Mouse (Mus musculus): ENCODE measurements around the gene Mypn.
A peak's percentile ranks its signal among the peaks of the same experiment; 100 is the strongest.

The Mypn gene

DNA sequence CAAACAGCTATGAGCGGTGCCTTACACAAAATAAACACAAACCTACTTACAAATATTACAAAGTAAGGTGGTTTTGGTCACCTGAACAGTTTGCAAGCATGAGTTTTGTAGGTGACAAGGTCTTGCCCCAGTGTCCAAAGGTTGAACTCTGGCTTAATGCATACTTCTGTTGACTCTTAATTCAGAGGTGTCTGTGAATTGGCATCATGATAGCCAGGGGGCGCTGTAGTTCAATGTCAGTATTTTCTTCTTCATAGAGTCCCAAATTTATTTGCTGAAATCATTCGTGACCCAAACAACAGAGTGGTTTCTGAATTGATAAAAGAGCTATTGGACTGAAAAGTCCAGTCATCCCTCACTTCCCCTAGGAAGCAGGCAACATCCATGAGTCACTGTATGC lies 50.2 kb downstream of the Mypn start:
- peak; percentile 84 for DNase-seq

DNA sequence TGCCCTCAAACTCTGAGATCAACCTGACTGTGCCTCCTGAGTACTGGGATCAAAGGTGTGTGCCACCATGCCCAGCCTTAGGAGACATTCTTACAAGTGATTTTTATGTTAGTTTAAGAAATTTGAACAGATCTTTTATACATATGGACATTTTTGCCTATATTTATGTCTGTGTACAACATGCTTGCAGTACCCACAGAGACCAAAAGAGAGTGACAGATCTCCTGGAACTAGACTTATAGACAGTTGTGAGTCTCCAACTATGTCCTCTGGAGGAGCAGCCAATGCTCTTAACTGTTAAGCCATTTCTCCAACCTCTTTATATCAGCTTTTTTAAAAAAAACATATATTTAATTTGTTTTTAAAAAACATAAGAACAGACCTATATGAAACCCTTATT lies 51.4 kb downstream of the Mypn start:
- DNase-seq = no peak

DNA sequence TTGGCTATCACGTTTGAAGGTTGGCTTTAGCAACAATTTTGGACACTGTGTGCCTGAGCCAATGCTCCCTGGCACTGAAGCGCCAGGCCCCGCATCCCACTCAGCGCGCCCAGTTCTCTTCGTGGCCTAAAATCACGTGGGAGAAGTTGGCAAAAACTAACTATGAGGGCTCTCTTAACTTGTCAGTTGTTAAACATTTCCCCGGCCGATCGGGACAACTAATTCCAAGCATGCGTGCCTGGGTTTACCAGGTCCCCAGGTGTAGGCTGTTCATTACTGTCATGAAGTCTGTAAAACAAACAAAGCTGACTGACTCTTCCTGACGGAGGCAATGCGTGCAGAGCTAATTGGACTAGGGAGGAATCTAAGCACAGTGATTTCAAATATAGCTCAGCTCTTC lies 61.1 kb downstream of the Mypn start:
- DNase-seq = no peak

DNA sequence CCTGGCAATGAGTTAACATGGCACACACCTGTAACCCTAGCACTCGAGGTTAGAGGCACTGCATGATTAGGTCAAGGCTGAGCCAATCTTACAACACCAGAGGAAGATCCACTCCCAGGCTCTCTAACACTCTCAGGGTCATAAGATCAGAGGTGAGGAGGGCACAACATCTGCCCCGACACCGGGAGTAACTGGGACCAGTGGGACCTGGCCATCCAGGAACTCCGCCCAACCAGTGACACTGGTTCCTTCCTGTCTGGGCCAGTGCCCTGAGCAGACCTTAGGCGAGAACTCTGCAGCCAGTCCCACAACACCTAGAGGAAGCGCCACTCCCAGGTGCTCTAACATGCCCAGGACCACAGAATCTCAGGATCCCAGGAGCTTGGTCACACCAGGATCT lies 67.3 kb downstream of the Mypn start:
- no peak for DNase-seq

DNA sequence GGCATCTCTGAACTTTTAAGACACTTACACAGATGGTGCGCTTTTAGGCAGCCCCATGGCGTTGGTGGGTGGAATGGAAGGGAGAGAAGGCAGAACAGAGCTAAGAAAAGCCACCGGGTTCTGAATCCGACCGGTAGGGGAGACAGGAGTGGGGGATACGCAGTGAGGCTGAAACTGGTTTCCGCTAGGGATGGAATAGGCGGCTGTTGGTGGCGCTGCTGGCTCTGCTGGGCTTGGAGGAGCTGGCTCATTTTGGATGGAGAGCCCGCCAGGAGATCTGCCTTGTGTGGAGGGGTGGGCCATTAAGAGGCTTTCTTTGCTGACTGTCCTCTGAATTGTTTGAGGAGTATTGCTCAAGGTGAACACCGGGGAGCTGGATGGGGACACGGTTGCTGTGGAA lies 68.1 kb downstream of the Mypn start:
- DNase-seq = no peak

DNA sequence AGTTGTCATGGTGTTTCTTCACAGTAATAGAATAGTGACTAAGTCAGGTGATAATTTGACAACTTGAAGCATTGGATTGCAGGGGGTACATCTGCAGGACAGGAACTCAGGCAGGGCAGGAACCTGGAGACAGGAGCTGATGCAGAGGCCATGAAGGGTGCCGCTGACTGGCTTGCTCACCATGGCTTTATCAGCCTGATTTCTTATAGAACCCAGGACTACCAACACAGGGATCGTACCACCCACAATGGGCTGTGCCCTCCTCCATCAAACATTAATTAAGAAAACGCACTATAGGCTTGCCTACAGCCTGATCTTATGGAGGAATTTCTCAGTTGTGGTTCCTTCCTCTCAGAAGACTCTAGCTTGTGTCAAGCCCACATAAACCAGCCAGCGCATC lies 70.4 kb downstream of the Mypn start:
- no peak for DNase-seq

DNA sequence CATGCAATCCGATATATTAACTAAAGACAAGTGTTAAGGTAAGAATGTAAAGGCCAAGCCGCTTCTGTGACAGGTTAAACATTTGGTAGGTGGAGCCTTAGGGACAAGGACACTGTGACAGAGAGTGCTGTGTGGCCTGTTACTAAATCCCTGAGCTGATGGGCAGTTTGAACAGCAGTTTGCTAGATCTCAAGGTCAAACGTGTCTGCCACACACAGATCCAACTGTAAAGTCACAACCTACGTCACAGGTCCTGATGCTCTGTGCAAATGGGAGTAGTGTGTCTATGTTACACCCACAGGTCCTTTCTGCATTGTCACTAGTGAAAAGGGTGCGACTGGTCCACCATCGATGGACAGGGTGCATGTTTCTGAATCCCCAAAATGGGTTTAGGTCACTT lies 71.4 kb downstream of the Mypn start:
- no peak for DNase-seq

DNA sequence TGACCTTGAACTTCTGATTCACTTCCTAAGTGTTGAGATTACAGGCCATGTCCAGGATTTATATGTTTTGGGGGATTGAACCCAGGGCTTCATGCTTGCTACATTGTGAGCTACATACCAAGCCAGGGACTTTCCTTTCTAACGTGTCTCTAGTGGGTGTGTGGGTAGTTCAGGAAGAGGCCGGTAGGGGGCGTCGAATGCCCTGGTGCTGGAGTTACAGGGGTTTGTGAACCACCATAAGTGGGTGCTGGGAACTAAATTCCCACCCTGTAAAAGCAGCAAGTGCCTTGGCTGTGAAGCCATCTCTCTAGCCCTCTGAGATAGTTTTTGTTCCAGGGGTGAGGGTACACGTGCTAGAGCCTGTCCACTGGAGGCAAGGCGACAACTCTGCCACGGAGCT lies 73.3 kb downstream of the Mypn start:
- DNase-seq = no peak

DNA sequence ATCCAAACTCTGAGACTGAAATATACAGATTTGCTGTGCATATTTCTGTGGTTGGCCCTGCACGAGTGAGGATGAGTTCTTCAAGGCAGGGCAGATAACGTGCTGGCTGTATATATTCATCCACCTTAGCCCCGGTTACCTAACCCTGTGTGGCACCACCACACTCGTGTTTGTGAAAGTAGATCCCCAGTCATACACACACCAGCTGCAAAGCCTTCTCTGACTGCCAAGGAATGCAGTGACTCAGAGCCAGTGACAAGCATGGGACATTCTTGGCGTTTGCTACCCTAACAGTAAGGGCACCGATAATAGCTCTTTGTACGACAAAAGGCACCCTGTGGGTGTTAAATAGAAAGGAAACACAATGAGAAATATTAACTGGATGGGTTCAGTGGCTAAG lies 75.5 kb downstream of the Mypn start:
- peak; percentile 12 for DNase-seq

DNA sequence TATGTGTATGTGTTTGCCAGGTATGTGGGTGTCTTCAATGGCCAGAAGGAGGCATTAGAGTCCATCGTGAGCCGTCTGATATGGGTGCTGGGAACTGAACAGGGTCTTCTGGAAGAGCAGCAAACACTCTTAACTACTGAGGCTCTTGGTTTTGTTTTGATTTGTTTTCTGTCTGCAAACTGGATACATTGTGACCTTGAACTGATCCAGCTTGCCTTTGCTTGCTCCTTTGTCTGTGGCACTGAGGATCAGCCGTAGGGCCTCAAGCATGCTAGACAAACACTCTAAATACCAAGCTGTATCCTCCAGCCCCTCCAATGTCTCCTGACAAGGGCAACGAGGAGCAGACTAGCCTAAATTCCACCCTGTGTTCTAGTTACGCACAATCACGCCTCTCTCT lies 76.6 kb downstream of the Mypn start:
- no peak for DNase-seq

DNA sequence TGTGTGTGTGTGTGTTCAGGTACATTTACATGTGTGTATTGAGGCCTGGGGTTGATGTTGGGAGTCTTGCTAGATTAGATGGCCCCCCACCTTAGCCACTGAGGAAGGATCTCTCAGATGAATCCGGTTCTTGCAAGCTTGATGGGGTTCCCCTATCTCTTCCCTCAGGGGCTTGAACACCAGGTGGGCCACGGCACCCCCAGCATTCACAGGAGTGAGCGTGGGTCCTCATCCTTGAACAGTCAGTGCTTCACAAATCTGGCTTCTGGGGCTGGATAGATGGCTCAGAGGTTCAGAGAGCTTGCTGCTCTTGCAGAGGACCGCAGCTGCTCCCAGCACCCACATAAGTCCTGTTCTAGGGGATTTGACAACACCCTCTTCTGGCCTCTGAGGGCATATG lies 77.6 kb downstream of the Mypn start:
- DNase-seq = no peak

DNA sequence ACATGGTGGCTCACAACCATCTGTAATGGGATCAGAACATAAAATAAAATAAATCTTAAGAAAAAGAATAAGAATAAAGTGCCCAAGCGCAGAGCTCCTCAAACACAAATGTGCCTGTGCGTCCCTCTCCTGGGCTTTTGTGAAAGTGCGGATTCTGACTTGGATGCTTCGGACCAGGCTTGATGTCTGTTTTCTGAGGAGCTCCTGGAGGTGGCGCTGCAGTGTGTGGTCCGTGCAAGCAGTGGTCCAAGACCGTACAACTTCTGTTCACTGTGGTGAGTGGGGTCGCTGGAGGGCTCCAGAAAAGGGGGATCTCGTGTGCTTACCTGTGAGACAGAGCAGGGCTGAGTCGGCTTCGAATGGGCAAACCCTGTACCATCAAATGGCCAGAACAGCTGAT lies 78.4 kb downstream of the Mypn start:
- peak; percentile 19 for DNase-seq

DNA sequence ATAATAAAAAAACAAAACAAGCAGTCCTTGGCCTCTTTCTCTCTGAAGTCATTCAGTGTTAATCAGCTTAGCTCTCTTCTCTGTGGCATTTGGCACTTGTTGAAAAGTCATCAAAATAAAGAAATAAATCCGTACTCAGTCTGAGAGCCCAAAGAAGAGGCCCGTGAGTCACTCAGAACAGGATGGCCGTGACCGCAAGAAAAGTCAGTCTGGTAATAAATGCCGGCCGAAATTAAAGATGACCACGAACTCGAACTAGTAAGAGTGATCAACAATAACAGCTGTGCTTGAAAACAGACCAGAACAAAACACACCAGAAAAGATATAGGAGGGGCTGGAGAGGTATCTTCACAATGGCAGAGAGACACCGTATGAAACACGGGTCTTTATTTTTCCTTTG lies 79.7 kb downstream of the Mypn start:
- DNase-seq = no peak

DNA sequence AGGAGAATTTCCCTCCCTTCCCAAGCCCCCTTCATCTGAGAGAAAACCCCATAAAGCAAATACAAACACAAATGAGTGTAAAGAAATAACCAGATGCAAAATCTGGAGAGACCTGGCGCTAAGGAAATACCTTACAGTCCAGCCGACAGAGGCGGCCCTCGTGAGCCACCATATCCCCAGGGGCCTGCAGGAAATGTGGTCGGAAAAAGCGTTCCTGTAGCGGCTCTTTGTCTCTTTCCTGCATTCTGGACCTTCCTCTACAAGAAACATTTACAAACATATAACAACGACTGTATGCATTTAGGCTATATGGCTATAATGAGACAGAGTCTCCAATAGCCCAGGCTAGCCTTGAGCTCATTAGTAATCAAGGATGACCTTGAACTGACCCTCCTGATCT lies 80.6 kb downstream of the Mypn start:
- DNase-seq = no peak

DNA sequence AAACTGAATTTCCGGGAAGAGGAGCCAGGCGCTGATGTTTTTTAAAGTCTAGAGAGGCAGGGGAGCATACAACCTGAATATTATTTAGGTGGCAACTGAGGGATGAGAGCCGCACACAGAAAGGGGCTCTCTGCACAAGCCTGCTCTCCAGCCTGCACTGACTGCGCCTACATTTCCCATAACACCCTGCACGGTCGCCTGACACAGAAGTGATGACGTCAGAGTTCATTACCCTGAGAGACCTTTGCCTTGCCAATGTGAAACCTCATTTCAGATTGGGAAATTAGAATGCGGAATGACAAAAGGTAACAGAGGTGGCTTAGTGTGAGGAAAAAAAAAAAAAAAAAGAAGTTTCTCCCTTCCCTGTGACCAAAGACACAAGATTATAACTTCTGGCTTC lies 81.2 kb downstream of the Mypn start:
- DNase-seq = peak; percentile 40

DNA sequence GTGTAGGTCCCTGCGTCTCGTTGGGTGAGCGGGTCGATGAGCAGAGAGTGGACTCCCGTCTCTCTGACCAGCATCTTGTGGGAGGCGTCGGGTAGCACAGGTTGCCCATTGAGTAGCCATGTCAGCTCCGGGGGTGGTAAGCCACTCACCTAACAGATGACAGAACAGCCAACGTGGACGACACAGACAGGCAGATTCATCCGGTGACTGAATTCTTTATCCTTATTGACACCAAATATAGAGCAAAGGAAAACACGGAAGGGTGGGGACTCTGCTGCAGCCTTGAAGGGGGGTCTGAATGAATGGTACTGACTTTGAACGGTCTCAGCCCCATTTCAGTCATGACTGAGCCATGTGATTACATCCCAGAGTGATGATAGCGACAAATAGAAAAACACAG lies 81.8 kb downstream of the Mypn start:
- no peak for DNase-seq

DNA sequence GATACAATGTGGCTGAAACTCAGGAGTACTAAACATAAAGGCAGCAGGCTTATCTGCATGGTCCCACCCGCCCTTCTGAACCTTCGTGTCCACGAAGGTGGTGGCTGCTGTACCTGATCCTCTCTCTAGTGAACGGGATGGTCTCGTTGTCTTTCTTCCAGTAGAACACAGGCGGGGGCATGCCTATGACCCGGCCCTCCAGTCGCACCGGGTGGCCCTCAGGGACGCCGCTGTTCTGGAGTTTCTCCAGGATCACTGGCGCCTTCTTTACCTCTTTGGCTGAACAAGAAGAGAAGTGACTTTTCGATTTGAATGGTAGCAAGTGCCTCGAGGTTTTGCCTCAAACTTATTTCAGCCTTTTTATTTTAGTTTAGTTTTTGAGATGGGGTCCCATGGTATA lies 83.8 kb downstream of the Mypn start:
- no peak for DNase-seq

DNA sequence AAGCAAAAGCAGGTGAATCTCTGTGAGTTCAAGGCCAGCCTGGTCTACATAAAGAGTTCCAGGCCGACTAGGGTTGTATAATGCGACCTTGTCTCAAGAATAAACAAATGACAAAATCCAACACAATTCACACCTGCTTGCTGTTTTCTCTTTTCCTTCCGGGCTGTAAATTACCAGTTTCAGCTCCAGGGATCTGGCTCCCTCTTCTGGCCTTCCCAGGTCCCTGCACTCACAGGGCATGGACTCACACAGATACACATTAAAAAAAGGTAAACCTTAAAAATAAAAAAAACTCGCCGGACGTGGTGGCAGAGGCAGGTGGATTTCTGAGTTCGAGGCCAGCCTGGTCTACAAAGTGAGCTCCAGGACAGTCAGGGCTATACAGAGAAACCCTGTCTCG lies 86.2 kb downstream of the Mypn start:
- DNase-seq = no peak

DNA sequence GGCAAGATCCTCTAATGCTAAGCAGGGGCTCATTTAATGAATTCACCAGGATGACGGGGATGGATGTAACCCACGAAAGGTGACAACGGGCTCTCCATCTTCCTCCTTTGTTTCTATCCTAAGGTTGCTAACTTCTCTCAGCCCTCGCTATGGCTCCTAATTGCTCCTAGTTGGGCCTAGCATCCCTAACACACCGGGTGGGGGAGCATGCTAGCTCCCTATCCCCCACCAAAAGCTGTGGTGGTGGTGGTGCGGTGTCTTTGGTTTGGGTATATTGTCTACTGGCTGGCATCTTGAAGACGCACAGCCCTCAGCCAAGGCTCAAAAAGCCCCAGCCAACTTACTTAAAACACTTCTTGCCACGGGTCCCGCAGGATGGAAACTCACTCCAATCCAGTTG lies 87.4 kb downstream of the Mypn start:
- DNase-seq = no peak

DNA sequence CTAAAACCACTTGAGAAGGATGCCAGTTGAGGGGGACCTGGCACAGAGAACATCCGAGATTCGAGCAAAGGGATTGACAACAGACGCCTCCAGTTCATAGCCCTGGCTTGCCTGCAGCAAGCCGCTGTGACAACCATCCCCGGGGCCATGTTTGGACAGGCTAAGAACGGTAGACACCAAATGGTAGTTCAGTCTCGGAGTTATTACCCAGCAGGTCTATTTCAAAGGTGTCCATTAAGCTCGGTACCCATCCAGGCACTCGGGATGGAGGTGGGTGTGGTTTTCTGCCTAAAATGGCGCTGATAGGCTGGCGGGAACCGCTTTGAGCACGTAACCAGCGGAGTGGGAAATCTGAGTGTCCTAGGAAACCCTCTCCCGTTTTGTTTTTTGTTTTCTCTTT lies 87.9 kb downstream of the Mypn start:
- DNase-seq = no peak

DNA sequence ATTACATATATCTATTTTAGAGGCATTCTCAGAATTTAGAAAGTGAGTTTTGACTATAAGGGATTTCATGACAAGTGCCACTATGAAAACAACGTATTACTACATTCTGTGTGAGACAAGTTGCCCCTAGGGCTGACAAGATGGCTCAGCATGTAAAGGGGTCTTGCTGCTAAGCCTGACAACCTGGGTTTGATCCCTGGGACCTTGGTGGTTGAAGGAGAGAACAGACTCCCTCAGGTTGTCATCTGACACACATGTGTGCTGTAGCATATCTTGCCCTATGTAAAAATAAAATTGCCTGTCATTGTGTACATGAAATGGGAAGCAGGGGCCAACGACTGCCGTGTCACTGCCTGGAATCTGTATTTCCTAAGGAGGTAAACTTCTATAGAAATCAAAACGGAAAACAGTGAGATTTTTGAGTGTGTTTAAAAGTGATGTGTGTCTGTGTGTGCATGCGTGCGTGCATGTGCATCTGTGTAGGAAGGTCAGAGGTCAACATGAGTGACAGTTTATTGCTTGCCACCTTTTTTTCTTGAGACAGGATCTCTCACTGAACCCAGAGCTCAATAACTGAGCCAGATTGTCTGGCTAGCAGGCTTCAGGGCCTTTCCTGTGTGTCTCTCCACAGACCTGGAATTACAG lies 89.9 kb downstream of the Mypn start:
- no peak for DNase-seq

DNA sequence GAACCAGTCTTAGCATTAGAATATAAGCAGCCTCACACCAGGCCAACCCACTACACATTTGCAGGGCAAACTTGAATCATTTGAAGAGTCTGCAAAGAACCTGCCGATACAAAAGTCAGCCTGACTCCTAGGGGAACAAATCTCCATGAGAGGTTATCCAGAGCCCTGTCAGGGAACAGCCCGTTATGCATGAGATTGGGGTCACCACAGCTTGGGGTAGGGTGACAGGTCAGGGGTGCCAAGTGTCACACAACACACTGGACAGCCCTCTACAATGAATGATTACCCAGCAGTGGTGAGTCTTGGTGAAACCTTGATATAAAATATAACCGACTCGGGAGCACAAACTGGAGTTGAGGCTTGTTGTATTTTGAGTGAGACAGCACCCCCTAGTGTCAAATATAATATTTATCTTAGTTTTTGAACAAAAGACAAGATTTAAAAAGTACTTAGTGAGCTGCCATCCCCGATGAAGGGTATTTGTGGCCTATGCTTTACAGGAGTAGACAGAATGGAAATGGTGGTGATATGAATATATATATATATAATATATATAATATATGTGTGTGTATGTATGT lies 90.6 kb downstream of the Mypn start:
- DNase-seq = no peak

DNA sequence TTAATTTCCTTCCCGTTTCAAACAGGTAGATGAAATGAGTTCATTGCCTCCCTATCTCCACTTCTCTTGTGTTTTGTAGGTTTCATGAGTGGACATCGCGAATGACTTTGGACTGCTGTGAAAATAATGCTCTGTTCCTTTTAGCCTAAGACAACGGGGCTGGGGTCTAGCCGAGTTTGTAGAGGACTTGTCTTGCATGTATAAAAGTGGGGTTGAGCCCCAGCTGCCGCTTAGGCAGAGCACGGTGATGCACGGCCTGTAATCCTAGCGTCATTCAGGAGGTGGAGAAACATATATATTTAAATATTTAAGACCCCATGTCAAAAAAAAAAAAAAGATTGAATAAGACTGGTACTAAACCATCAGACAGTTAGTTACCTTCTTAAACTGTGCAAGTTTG lies 103.1 kb downstream of the Mypn start:
- DNase-seq = no peak

DNA sequence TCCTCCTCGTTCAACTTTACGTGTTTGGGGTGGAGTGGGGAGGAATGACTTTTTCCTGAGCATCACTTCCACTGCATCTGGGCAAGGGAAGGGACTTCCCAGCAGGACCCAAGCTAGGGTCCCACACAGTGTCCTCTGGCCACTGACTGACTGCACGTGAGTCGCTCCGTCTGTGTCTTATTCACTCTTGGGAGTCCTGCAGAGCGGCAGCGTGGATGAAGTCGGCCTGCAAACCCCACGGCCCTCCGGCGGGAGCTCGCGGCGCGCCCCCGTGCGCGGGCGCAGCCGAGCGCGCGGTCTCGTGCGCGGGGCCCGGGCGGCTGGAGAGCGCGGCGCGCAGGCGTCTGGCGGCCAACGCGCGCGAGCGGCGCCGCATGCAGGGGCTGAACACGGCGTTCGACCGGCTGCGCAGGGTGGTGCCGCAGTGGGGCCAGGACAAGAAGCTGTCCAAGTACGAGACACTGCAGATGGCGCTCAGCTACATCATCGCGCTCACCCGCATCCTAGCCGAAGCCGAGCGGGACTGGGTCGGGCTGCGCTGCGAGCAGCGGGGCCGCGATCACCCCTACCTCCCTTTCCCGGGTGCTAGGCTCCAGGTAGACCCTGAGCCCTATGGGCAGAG lies 103.7 kb downstream of the Mypn start:
- peak; percentile 41 for DNase-seq

DNA sequence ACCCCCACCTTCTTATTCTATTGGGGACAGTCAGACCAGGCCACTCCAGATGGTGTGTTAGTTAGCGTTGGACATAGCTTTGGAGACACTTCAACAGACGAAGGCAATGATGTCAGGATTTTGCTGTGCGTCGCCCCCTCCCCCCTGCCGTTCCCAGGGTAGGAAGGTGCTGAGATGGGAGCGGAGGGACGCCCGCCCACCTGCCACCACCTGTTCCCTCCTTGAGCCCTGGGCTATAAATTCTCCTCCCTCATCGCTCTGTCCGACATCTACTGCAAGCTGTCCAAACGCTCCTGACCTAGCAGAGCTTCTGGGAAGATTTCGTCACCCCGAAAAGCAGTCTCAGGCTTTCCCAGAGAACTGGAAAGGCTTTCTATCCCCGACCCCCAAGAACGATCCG lies 104.2 kb downstream of the Mypn start, which contains the start of gene Atoh7:
Atoh7 (plus strand) TSS at position 131 of the 400 bp plus-strand sequence.
- DNase-seq = no peak
